Mouse (Mus musculus): ENCODE results near the gene Fam13a. TPM values are rescaled to one million over a fixed set of nuclear protein-coding genes. Genes with fewer than 3 reads are reported as not detected.

The Fam13a gene
- polyA plus RNA-seq, 1 experiment, result 3.6 TPM

- DNase-seq (ENCODE audit: low spot score), result no peak
These were observed 25.3 kb downstream of the Fam13a start for GRCm38 (mm10) chr6:58999044-58999453.

DNA sequence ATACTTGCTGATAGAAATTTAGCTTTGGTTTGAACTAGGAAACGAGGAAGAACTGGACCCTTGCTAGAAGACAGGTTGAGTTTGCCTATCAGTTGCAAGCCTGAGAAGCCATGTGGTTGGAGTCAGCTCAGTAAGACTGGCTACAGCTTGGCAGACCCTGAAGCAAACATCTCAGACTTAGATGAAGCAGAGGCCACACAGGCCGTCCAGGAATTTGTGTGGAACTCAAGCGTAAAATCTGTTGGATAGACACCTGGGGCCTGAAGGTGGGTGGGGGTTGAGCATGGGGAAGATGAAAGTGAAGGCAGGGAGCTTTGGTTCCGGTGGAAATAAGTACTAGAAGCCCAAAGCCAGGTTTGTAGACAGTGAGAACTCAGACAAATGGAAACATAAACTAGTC, 25.8 kb downstream of the Fam13a start:
- no peak for DNase-seq (ENCODE audit: low spot score)

DNA sequence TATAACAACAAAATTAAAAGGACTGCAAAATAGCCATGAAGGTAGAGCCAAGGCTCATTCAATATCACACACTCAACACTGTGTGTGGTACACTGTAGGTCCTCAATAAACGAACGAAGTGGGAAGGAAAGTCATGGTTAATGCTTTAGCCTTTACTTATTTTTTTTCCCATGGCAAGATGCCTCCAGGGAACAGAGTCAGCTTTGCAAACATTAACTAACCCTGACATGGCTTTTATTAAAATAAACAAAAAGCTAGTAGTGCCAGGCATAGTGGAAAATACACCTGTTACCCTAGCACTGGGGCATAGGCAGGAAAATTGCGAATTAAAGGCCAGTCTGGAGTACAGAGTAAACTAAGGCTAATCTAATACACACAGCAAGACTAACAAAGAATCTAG, 35.2 kb downstream of the Fam13a start:
- DNase-seq (ENCODE audit: low spot score), result no peak

DNA sequence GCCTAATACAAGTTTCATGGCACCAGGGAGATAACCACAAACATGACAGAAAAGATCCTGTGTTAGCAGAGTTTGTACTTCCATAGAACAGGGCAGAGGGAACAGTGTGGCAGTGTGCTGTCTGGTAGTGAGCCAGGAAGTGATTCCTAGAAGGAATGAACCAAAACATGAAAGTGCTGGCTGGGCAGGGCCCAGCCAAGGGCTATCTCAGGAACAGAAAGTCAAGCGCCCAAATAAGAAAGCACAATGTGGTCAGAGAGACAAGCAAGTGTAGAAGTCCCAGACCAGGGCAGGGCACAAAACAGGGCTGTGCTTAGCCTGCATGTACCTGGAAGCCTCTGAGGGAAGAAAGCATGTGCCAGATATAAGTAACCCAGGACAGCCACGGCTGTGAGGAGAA, 35.6 kb downstream of the Fam13a start:
- no peak for DNase-seq (ENCODE audit: low spot score)

DNA sequence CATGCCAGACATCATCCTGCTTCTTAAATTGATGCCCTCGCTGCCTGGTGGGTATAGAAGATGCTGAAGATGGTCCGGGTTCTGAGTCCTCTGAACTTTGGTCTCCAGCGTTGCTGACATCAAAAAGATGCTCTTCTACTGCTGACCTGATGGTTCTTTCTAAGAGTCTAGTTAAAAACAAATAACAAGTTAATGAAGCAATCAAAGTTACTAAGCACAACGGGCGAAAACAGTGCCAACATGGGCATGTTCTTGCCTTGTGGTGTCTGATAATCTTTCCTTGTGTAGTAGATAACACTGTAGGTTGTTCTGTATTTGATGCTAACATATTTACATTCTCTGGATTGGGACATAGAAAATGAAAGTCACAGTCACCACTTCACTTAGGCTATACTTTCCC, 37.2 kb downstream of the Fam13a start:
- DNase-seq (ENCODE audit: low spot score), result no peak

DNA sequence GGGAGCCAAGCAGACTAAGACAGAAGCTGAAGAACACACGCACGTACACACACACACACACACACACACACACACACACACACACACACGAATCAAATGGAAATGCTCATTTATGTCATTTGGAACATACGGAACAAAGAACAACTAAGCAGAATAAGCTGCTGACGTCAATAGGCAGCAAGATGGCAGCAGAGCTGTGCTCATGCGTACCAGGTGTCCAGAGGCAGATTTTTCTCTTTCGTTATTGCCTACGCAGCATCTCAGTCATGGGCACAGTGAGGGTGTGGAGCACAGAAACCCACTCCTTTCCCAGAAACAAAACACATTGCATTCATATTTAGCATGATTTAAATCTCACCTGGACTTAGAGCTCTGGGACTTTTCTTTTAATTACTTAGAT, 39.2 kb downstream of the Fam13a start:
- no peak for DNase-seq (ENCODE audit: low spot score)

DNA sequence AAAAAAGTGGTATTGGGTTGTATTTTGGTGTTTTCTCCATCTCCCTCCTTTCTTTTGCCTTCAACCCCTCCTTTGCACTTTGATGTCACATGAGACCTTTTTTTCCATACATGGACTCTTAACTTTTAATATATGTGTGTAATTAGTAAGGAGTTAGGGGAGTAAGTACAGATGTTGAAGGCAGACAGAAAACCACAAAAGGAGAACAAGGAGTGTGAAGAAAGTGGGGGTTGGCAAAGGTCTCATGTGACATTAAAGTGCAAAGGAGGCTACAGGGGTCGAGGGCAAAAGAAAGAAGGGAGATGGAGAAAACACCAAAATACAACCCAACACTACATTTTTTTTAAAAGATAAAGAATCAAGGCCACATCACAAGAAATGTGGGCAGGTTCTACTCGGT, 49.1 kb downstream of the Fam13a start:
- DNase-seq (ENCODE audit: low spot score), result no peak

DNA sequence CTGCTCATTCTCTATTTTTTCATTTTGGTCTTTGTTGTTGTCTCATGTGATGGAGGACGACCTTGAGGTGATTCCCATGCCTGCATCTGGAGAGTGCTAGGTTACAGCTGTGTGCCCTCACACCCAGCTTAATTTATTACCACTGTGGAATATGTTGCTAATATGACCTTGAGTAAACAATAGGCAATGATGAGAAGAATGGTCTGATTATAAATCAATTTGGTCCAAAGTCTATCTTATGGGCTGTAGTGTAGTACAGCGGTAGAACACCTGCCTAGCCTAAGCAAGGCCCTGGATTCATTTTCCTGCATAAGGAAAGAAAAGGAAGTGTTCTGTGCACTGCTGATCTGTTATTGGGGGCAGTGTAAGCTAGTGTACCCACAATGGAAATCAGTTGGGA, 49.9 kb downstream of the Fam13a start:
- DNase-seq (ENCODE audit: low spot score), result no peak

GRCm38 (mm10) chr6:58972873-58973272, 51.5 kb downstream of the Fam13a start:
- no peak for DNase-seq (ENCODE audit: low spot score)

GRCm38 (mm10) chr6:58968272-58968671, 56.1 kb downstream of the Fam13a start:
- DNase-seq (ENCODE audit: low spot score), result no peak

DNA sequence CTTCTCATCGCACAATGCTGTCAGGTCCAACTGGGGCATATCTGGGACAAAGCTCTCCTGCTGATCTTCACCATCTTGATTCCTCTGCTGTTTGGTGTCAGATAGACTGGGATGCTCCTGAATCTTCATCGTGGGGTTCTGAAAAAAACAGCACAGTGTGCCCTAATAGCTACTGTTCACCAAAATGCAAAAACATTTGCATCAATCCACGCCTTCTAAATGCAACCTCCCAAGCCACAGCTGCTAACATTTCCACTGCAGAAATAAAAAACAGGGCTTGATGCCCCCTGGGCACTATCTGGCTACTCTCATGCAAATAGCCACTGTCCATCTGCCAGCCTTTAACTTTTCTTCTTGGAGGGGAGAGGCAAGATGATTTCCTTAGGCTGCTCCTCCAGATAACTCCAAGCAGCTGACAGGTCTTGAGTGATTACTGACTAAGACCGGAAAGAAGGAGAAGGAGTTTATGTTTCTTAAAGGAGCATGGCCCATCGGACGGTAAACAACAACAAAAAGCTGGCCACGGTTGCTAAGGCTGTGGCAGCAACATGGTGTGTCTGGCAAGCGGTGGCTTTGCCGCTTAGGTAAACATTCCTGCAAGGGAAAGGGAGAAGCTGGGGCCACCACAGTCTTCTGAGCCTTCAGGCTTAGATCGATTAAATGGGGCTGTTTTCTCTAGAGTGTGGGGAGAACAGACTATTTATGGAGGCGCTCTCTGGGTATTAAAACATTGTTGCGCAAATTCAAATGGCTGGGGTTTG, 59.1 kb downstream of the Fam13a start:
- DNase-seq (ENCODE audit: low spot score), result no peak

DNA sequence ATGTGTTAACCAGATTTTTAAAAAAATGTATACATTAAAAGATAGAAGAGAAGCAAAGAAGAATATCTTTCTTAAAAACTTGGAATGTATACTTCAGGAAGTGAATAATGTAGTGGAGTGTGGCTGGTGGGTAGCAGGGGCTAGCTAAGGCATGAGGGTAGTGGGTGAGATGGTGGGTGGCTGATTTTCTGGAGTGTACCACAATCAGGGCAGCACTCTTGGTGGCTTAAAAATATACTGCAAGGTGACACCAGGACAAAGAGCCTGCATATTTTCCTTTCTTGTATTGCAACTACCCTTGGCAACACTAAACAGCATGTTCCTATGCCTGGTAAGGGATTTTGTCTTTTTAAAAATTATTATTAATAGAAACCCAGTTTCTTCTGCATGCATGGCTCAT, 59.8 kb downstream of the Fam13a start:
- no peak for DNase-seq (ENCODE audit: low spot score)

GRCm38 (mm10) chr6:58964091-58964490, 60.3 kb downstream of the Fam13a start:
- no peak for DNase-seq (ENCODE audit: low spot score)

DNA sequence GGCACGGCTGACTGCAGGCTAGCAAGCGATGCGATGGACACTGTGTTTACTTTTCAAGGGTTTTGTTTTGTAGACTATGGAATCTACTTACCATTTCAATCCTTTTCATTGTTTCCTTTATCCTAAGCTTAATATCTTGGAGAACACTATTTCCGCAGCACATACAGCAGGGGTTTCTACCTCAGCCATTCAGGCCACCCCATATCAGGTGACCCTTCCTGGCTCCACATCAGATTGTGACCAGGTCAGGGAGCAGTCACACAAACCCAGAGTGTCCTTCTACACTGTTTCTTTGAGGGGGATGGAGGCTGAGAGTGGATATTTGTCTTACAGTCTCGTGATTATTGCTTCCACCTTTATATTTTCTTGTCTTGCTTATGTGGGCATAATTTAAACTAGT, 61.7 kb downstream of the Fam13a start:
- DNase-seq (ENCODE audit: low spot score), result no peak

GRCm38 (mm10) chr6:58960523-58960922, 63.8 kb downstream of the Fam13a start:
- DNase-seq (ENCODE audit: low spot score), result no peak

DNA sequence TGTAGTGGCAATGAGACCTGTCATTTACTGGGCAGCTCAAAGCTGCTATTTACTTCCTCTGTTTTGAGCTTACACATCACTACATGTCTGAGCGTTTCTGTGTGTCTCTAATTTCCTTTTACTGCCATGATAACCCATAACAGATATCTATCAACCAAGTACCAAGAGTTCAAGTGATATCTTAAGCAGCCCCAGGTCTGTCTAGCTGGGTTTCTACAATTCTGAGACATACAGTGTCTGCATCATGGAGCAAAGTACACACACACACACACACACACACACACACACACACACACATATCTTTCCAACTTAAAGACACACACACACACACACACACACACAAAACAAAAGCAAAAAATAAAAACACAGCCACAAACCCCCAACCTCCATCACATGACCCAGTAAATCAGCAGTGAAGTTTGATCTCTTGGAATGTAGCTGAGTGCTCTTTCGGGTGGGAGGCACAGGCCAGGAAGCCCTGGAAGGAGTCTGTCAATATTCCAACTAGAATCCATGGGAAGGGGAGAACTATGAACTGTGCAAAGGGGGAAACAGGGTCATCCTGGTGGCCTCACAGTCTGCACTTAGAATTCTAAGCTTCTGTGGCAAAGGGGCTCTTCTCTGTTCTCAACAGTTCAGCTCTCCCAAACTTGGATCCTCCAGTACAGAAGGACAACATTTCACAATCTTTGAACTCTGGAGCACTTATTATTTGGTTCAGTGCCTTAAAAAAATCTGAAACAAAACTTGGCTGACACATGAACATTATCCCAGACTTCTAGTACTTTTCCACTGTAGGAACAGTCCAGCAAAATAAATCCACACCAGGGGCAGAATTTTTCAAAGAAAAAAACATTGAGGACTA, 73.0 kb downstream of the Fam13a start:
- no peak for DNase-seq (ENCODE audit: low spot score)

- no peak for DNase-seq (ENCODE audit: low spot score)
These were observed 73.9 kb downstream of the Fam13a start for GRCm38 (mm10) chr6:58950410-58950809.

GRCm38 (mm10) chr6:58946840-58947239, 77.5 kb downstream of the Fam13a start:
- no peak for DNase-seq (ENCODE audit: low spot score)

GRCm38 (mm10) chr6:58946246-58946645, 78.1 kb downstream of the Fam13a start:
- no peak for DNase-seq (ENCODE audit: low spot score)

- no peak for DNase-seq (ENCODE audit: low spot score)
These were observed 80.4 kb downstream of the Fam13a start for GRCm38 (mm10) chr6:58943958-58944357.

- DNase-seq (ENCODE audit: low spot score), result no peak
These were observed 82.1 kb downstream of the Fam13a start for GRCm38 (mm10) chr6:58942276-58942675.

DNA sequence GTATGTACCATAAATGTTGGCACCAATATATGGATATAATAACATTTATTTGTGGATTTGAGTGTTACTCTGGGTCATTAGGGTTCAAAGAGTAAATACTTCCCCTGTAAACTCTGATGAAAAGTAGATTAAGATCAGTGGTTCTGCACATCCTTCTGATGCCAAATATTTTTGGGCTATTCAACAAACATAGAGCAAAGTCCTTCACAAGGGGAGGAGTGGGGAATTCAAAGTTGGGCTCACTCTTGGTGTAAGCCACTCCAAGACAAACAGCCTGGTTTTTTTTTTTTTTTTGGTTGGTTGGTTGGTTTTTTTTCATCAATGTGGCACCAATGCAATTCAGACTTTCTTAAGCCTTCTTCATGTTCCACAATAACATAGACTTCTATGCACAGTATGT, 86.6 kb downstream of the Fam13a start:
- DNase-seq (ENCODE audit: low spot score), result no peak

DNA sequence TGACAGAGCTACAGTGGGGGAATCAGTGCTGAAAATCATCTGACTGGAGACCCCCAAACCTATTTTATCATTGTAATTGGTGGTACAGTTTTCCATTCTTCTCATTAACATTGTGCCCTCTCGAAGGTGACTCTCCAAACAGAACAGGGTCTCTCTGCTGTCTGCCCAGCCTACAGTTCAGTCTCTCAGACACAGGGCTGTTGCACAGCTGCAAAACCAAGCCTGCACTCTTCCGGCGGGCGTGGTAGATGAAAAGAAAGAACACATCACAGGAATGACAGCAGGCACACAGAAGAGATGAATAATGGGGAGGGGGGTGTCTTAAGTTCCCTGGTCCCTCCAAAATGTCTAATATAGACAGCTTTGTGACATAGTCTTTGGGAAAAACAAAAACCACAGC, 90.2 kb downstream of the Fam13a start:
- DNase-seq (ENCODE audit: low spot score), result no peak

All from urinary bladder, adult 2 months (tissue).